Mouse (Mus musculus) midbrain, embryonic 13.5 days (tissue): Measurements from ENCODE around the gene Fbxo9. TPM values are rescaled to one million over a fixed set of nuclear protein-coding genes. Genes with fewer than 3 reads are reported as not detected.
A peak's percentile ranks its signal among the peaks of the same experiment; 100 is the strongest.

Experiments used
- ATAC-seq: fragments of 200-750 bp; cut with Nextera tagmentation; 2 replicates; pipeline ENCODE4 v1.8.0; 2017; ENCODE audit warnings: mild to moderate bottlenecking, moderate TSS enrichment, moderate library complexity
- H3K27ac ChIP-seq: fragments of 300-500 bp; sonication (generic); 2 replicates; pipeline ENCODE4 v1.5.1; 2015; ENCODE audit warnings: inconsistent platforms, mild to moderate bottlenecking, moderate library complexity
- H3K27me3 ChIP-seq: fragments of 300-500 bp; sonication (generic); 2 replicates; pipeline ENCODE4 v1.6.1; 2015; ENCODE audit warnings: mild to moderate bottlenecking, inconsistent platforms
- H3K36me3 ChIP-seq: fragments of 300-500 bp; sonication (generic); 2 replicates; pipeline ENCODE4 v1.6.1; 2015; ENCODE audit warnings: mild to moderate bottlenecking, inconsistent platforms
- H3K4me1 ChIP-seq: fragments of 300-500 bp; sonication (generic); replicated peaks from 2 replicates; pipeline ENCODE4 v1.6.1; 2015; ENCODE audit warnings: inconsistent platforms
- H3K4me2 ChIP-seq: fragments of 300-500 bp; sonication (generic); replicated peaks from 2 replicates; pipeline ENCODE4 v1.6.1; 2015; ENCODE audit warnings: moderate library complexity, mild to moderate bottlenecking, inconsistent platforms
- H3K4me3 ChIP-seq: fragments of 300-500 bp; sonication (generic); replicated peaks from 2 replicates; pipeline ENCODE4 v1.5.1; 2015; ENCODE audit warnings: mild to moderate bottlenecking, inconsistent platforms
- H3K9ac ChIP-seq: fragments of 300-500 bp; sonication (generic); replicated peaks from 2 replicates; pipeline ENCODE4 v1.6.1; 2015; ENCODE audit warnings: mild to moderate bottlenecking, inconsistent platforms
- H3K9me3 ChIP-seq: fragments of 300-500 bp; sonication (generic); 2 replicates; pipeline ENCODE4 v1.6.1; 2016; ENCODE audit warnings: mild to moderate bottlenecking, inconsistent platforms
- WGBS: fragments of 180-500 bp; shearing (Covaris S2); methylation state at CpG from one replicate; pipeline ENCODE4 v1.1.7; 2015; 5-methylcytosine and 5-hydroxymethylcytosine counted together
- polyA plus RNA-seq: library from polyadenylated mRNA; unstranded; fragments of >200 nt; fragmentation: Nextera tagmentation; extraction: Ambion mirVana; gene quantifications from 2 replicates; pipeline ENCODE4 v1.2.1, GENCODE M21; 2015

The Fbxo9 gene
- polyA plus RNA-seq, 1 experiment from 2014 or later = 44.3 TPM

- Histone ChIP-seq H3K36me3 (peaks cover 28% of the 10 kb centered on the region), H3K4me2 (no peak overlapping the region), H3K4me1 (peaks cover 33% of the 10 kb centered on the region), H3K27ac (no peak overlapping the region), H3K9me3 (no peaks in the 10 kb centered on the region), H3K4me3 (no peak overlapping the region), H3K27me3 (no peaks in the 10 kb centered on the region), H3K9ac (no peak overlapping the region)
- no peak for ATAC-seq
- 82% methylated on average over 6 of the region's 6 CpGs for WGBS
Measured at GRCm38 (mm10) chr9:78124297-78124696, 15.4 kb upstream of the Fbxo9 start.

DNA sequence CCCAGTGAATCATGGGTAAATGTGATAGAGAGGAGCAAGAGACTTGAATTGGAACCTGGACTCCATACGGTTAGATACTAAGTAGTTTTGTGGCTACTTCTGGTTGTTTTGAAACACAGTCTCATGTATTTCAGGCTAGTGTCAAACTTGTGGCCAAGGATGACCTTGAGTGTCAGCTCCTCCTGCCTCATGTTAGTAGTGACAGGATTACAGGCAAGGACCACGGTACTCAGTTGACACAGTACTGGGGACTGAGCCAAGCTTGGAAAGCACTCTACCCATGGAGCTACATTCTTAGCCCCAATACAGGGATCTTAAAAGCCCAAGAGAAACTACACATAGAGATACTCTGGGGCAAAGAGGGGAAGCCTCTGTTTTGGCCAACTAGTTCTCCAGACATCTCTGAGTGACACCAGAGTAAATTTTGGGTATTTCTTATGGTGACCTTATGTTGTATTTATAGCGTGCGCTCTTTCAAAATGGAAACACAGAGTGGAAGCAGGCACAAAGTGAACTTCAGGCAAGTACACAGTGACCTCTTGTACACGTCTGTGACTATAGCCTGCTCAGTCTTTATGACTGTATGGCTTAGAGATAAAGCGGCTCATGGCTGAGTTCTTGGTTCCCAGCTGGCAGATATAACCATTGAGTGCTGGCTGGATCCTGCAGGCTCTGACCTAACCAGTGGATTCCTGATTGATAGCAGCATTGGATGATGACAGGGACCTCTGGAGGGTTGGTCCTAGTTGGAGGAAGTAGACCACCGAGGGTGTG is 14.3 kb upstream of the Fbxo9 start:
- ATAC-seq = no peak
- no peak overlapping the region for H3K9ac ChIP-seq
- H3K4me3 ChIP-seq = no peak overlapping the region
- H3K27ac ChIP-seq = no peak overlapping the region
- peaks cover 31% of the 10 kb centered on the region for H3K4me1 ChIP-seq
- H3K4me2 ChIP-seq = no peak overlapping the region
- H3K9me3 ChIP-seq = no peaks in the 10 kb centered on the region
- peaks cover 37% of the 10 kb centered on the region for H3K36me3 ChIP-seq
- no peaks in the 10 kb centered on the region for H3K27me3 ChIP-seq
- 92% methylated on average over 7 of the region's 7 CpGs for WGBS

DNA sequence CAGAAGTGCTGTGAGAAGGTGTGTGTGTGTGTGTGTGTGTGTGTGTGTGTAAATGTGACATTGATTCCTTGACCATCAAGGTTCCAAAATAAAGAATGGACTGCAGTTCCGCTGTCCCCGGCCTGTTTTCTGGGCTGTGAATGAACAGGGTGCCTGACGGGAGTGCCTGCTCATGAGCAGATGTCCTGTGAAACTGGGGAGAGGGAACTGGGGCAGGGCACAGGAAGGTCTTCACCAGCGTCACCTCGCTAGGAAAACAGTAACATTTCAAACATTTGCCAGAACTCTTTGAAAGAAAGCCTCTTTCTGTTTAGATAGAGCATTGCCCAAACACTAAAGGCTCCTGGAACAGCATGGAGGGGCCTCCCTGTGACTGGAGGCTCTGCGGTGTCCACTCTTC is 13.1 kb upstream of the Fbxo9 start:
- peaks cover 41% of the 10 kb centered on the region for H3K36me3 ChIP-seq
- H3K27me3 ChIP-seq = no peaks in the 10 kb centered on the region
- H3K4me1 ChIP-seq = peaks cover 21% of the 10 kb centered on the region
- no peak overlapping the region for H3K4me2 ChIP-seq
- no peak overlapping the region for H3K27ac ChIP-seq
- H3K4me3 ChIP-seq = no peak overlapping the region
- no peaks in the 10 kb centered on the region for H3K9me3 ChIP-seq
- no peak for ATAC-seq
- 87% methylated on average over 6 of the region's 6 CpGs for WGBS
- no peak overlapping the region for H3K9ac ChIP-seq

DNA sequence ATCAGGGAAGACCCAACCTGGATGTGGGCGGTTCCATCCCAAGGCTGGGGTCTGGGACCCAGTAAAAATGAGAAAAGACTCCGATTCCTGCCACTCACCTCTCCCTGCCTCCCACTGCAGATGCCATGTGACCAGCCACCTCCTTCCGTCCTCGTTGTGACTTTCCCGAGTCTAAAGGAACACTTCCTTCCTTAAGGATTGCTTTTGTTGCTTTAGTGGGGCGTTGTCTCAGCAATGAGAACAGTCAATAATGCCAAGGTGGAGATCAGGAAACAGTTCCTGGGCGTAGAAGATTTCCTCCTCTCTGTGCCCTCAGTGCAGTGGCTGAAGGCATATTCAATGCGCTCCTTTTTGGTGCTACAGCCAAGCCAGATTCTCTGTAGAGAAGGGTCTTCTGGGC is 12.5 kb upstream of the Fbxo9 start:
- Histone ChIP-seq H3K4me3 (no peak overlapping the region), H3K9me3 (no peaks in the 10 kb centered on the region), H3K9ac (no peak overlapping the region), H3K36me3 (peaks cover 41% of the 10 kb centered on the region), H3K27me3 (no peaks in the 10 kb centered on the region), H3K4me1 (peaks cover 15% of the 10 kb centered on the region), H3K4me2 (no peak overlapping the region), H3K27ac (no peak overlapping the region)
- WGBS = 93% methylated on average over 8 of the region's 8 CpGs
- no peak for ATAC-seq

DNA sequence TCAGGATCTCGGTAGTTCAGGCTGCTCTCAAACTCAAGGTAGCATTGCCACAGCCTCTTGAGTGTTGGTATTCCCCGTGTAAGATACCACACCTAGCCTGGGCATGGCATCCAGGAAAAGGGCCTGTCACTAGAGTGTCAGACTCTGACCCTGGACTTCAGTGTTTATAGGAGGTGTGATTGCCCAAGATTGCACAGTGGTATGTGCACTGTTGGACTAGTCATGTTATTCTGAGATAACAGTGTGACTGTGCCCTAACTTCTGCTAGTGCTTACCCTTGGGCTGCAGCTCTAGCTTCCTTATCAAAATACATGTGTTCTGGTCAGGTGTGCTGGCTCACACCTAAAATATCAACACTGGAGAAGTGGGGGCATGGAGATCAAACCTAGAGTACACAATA is 8.8 kb upstream of the Fbxo9 start:
- Histone ChIP-seq H3K27me3 (no peaks in the 10 kb centered on the region), H3K9me3 (no peaks in the 10 kb centered on the region), H3K4me2 (no peak overlapping the region), H3K27ac (no peak overlapping the region), H3K36me3 (peaks cover 34% of the 10 kb centered on the region), H3K9ac (no peak overlapping the region), H3K4me1 (peaks cover 24% of the 10 kb centered on the region), H3K4me3 (no peak overlapping the region)
- 93% methylated on average over 2 of the region's 2 CpGs for WGBS
- ATAC-seq = no peak

DNA sequence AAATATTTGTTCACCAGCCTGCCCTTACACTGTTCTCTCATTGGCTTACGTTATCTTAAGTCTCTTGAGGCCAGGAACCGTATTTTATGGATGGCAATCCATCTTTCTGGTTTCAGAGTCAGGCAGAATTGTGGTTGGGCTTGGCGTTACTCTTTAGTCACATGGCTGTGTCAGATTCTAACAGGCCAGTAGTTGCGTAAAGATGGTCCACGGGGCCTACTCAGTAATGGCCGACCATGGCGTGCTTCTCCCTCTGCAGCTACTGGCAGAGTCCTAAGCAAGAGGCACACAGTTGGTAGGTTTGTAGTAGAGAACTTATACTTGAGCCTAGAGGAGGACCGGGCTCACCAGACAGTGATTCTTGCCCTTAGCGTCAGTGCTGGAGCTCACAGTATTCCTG is 6.9 kb upstream of the Fbxo9 start:
- no peak overlapping the region for H3K9ac ChIP-seq
- no peak overlapping the region for H3K4me3 ChIP-seq
- H3K36me3 ChIP-seq = peaks cover 19% of the 10 kb centered on the region
- H3K27ac ChIP-seq = no peak overlapping the region
- peaks cover 25% of the 10 kb centered on the region for H3K4me1 ChIP-seq
- no peaks in the 10 kb centered on the region for H3K27me3 ChIP-seq
- no peak for ATAC-seq
- H3K4me2 ChIP-seq = no peak overlapping the region
- 97% methylated on average over 9 of the region's 9 CpGs for WGBS
- no peaks in the 10 kb centered on the region for H3K9me3 ChIP-seq

GRCm38 (mm10) chr9:78113538-78113885 is 4.6 kb upstream of the Fbxo9 start:
- Histone ChIP-seq H3K4me1 (peaks cover 33% of the 10 kb centered on the region), H3K4me3 (peak overlapping the region; percentile 77), H3K9ac (peak overlapping the region; percentile 95), H3K27me3 (no peaks in the 10 kb centered on the region), H3K9me3 (no peaks in the 10 kb centered on the region), H3K4me2 (peak overlapping the region; percentile 77), H3K36me3 (peaks cover 10% of the 10 kb centered on the region; the same call in 1 of the 2 replicates), H3K27ac (peak overlapping the region; percentile 97)
- ATAC-seq = peak; percentile 40; the same call in 1 of the 2 replicates
- WGBS = under 1% methylated on average over 14 of the region's 14 CpGs

DNA sequence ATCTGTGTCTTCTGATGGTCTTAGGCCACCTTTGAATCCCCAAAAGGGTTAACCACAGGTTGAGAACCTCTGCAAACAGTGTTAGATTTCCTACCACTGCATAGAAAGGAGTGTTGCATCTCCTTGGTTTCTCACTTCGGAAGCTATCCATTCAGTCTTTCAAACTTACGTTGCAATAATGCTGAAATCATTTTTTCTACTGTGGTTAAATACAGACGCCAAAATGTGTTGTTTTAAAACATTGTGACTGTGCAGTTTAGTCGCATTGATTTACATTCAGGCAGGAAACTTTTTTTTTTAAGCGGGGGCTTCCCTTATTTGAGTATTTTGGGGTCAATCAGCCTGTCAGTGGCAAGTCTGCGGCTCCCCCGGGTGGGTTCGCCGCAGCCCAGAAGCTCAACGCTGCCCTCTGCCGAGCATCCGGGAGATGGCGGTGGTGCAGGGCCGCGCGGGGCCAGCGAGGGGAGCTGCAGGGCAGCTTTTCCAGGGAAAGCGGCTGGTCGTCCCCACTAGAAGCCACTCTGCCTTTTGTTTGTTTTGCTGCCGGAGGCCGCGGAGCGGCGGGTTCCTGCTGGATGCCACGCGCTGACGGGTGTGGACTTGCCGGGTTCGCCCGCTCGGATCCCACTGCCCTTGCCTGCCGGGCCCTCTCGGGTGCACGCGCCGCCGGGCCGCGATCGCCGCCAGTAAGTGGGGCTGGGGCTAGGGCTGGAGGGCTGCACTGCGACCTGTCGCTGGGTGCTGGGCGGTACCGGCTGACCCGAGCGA is 4.1 kb upstream of the Fbxo9 start:
- peak; percentile 85 for ATAC-seq

DNA sequence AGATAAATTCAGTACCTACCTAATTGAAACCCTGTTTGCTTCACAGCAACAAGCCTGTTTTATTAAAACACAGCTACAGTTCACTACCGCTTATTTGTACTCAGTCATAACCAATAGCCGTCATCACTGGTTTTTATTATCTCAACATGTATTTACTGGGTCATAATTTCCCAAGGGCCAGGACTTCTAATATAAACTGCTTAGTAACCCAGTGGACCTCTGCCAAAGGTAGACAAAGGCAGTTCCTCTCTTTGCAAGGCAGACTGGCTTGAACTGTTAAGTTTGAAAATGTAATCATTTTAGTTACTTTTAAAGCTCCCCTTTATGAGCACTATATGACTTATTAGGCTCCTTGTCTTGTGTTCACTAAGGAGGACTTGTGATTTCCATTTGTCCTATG is 2.6 kb upstream of the Fbxo9 start:
- H3K4me1 ChIP-seq = peaks cover 48% of the 10 kb centered on the region
- 96% methylated on average over 2 of the region's 2 CpGs for WGBS
- no peak overlapping the region for H3K4me3 ChIP-seq
- ATAC-seq = no peak
- H3K27ac ChIP-seq = no peak overlapping the region
- no peak overlapping the region for H3K4me2 ChIP-seq
- no peaks in the 10 kb centered on the region for H3K9me3 ChIP-seq
- no peaks in the 10 kb centered on the region for H3K27me3 ChIP-seq
- H3K9ac ChIP-seq = no peak overlapping the region
- H3K36me3 ChIP-seq = no peaks in the 10 kb centered on the region

More for the DNA sequence above, 4.1 kb upstream of the Fbxo9 start:
- Histone ChIP-seq H3K27me3 (no peaks in the 10 kb centered on the region), H3K4me2 (peak overlapping the region; percentile 77), H3K4me3 (peak overlapping the region; percentile 77), H3K36me3 (peaks cover 4% of the 10 kb centered on the region; the same call in 1 of the 2 replicates), H3K9ac (peak overlapping the region; percentile 95), H3K9me3 (no peaks in the 10 kb centered on the region), H3K4me1 (peaks cover 33% of the 10 kb centered on the region), H3K27ac (peak overlapping the region; percentile 97)
- 2% methylated on average over 47 of the region's 47 CpGs for WGBS

DNA sequence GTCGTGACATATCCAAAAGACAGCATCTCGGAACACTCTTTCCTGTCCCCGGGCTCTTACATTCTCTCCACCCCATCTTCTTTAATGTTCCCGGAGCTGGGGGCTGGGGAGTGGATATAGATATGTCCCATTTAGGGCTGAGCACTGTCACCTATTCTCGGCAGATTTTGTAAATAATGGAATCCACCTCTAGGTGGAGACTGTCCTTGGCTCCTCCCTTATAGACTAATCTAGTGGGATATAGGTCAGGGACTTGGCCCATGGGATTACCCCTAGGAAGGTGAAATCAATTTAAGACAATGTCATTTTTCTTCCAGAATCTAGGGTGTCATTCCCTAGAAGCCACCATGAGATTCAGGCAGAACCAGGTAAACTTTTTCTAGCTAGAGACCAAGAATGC is 791 bp upstream of the Fbxo9 start:
- 49% methylated on average over 5 of the region's 5 CpGs for WGBS
- peaks cover 35% of the 10 kb centered on the region for H3K4me1 ChIP-seq
- no peak overlapping the region for H3K9ac ChIP-seq
- no peaks in the 10 kb centered on the region for H3K27me3 ChIP-seq
- no peaks in the 10 kb centered on the region for H3K9me3 ChIP-seq
- peak overlapping the region; percentile 82 for H3K4me3 ChIP-seq
- ATAC-seq = no peak
- H3K36me3 ChIP-seq = peaks cover 3% of the 10 kb centered on the region; the same call in 1 of the 2 replicates
- peak overlapping the region; percentile 92 for H3K4me2 ChIP-seq
- H3K27ac ChIP-seq = no peak overlapping the region

DNA sequence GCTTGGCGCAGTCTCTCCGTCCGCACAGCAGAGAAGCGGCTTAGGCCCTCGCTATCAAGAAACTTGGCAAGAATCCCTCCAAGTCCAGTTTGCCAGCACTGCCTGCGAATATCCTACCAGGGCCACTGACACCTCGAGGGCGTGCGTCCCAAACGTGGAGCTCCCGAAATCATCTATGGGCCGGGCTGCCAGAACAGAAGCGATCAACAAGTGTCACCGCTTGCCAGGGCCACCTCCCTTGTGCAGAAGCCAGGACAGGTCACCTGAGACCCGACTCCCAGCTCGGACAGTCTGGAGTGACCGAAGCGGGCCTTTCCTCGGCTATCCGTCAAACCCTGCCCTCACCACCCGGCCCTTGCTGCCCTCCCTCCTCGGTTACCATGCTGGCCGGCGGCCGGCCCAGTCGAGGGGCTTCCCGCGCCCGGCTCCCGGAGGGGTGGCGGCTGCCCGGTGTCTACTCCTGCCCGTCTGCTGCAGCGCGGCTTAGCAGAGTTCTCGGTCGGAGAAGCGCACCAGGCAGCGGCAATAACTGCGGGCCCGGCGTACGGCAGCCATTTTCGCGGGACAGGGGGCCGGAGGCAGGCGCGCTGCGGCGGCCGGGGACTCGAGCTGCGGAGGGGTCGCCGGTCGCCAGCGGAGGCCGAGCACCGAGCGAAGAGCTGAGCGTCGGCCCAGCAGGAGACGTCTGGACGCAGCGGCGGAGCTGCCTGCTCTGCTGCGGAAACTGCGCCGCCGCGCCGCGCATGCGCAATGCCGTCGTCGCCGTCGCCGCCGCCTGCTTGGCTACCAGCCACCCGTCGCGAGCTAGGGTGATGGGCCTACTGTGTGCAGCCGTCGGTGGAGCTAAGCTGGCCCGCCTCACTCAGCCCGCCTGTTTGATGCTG is 711 bp downstream of the Fbxo9 start:
- Histone ChIP-seq H3K27me3 (no peaks in the 10 kb centered on the region), H3K9ac (peak overlapping the region; percentile 84), H3K4me1 (peaks cover 27% of the 10 kb centered on the region), H3K36me3 (peaks cover 5% of the 10 kb centered on the region; the same call in 1 of the 2 replicates), H3K4me3 (peak overlapping the region; percentile 82), H3K4me2 (peak overlapping the region; percentile 92), H3K27ac (peak overlapping the region; percentile 95), H3K9me3 (no peaks in the 10 kb centered on the region)
- ATAC-seq = peak; percentile 82
- under 1% methylated on average over 78 of the region's 88 CpGs for WGBS

DNA sequence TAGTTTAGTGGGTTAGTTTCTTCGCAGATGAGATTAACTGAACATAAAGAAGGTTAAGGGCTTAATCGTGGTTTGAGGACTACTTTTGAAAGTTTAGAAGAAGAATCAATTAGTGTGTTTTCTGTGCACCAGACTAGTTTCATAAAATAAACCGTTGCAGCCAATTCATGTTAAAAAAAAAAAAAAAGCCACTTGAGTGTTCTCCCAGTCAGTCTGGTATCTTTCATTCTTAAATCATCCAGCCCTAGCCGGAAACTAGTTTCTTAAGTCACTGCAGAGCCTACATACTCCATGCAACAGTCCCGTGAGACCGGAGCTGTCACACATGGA is 1.3 kb downstream of the Fbxo9 start:
- Histone ChIP-seq H3K27ac (no peak overlapping the region), H3K4me2 (peak overlapping the region; percentile 92), H3K27me3 (no peaks in the 10 kb centered on the region), H3K4me3 (peak overlapping the region; percentile 82), H3K4me1 (peaks cover 23% of the 10 kb centered on the region), H3K9ac (peak overlapping the region; percentile 84), H3K36me3 (peaks cover 5% of the 10 kb centered on the region; the same call in 1 of the 2 replicates), H3K9me3 (no peaks in the 10 kb centered on the region)
- no peak; the same call in 1 of the 2 replicates for ATAC-seq
- WGBS = 21% methylated on average over 6 of the region's 6 CpGs
